Mouse (Mus musculus): ENCODE measurements around the gene Perp.

DNA sequence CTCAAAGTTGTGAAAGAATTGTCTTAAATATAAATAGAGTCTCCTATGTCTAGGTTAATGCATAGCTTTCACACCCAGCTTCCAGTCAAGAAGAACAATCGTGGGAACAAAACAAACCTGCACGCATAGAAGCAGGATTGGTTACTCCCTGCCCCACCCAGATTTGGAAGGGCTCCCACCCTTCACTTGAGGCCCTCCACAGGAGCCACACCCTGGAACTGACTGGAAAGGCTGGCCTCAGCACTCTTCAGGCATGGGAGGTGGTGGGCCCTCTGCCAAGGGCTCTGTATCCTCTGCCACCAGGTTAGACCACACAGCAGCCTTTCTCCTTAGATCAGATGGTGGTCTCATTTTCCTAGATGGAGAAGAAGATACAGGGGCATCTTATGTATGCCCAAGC lies 26.2 kb downstream of the Perp start:
- TF ChIP-seq ZC3H11A (IDR thresholded peaks at IDR 0.05; ENCODE audit: borderline replicate concordance, low read depth, low read length) (no peak), MAFK (IDR thresholded peaks at IDR 0.05; ENCODE audit: insufficient read depth, low read depth, low read length) (no peak), CHD2 (IDR thresholded peaks at IDR 0.05; ENCODE audit: low read depth, low read length) (no peak)

Measured in ES-E14 (cell line).